Mouse (Mus musculus) cortical plate, adult 2 months (tissue): Measurements from ENCODE around the gene Apoc3. TPM values are rescaled to one million over a fixed set of nuclear protein-coding genes. Genes with fewer than 3 reads are reported as not detected.
A peak's percentile ranks its signal among the peaks of the same experiment; 100 is the strongest.

Experiments
- H3K27ac ChIP-seq: fragments of 200-500 bp; 2 replicates; pipeline ENCODE4 v1.5.1; 2012; ENCODE audit warnings: low read length, control low read depth, inconsistent platforms; ENCODE audit not compliant: insufficient read depth
- H3K4me1 ChIP-seq: fragments of 200-500 bp; 2 replicates; pipeline ENCODE4 v1.6.1; 2011; ENCODE audit warnings: low read length; ENCODE audit not compliant: control insufficient read depth, insufficient read depth
- H3K4me3 ChIP-seq: fragments of 200-500 bp; 2 replicates; pipeline ENCODE4 v1.5.1; 2011; ENCODE audit warnings: mild to moderate bottlenecking, low read length, control low read depth; ENCODE audit not compliant: insufficient read depth
- CTCF ChIP-seq: fragments of 200-500 bp; IDR thresholded peaks from 2 replicates; pipeline ENCODE4 v1.5.1; 2011; ENCODE audit warnings: mild to moderate bottlenecking, control low read depth, low read length; ENCODE audit not compliant: insufficient read depth; ENCODE audit errors: extremely low read depth
- POLR2A ChIP-seq: fragments of 200-500 bp; IDR thresholded peaks from 2 replicates; pipeline ENCODE4 v1.6.1; 2011; ENCODE audit warnings: mild to moderate bottlenecking, low read length, control low read depth; ENCODE audit not compliant: insufficient read depth; ENCODE audit errors: extremely low read depth
- polyA plus RNA-seq: library from polyadenylated mRNA; depleted of rRNA; stranded (reverse); fragments of >200 nt; gene quantifications from 2 replicates; pipeline ENCODE4 v1.2.3, GENCODE M21; 2012

The Apoc3 gene
- polyA plus RNA-seq, 1 experiment: 1.1 TPM

GRCm38 (mm10) chr9:46198936-46199335 lies 36.5 kb downstream of the Apoc3 start:
- no peak overlapping the region for H3K27ac ChIP-seq
- H3K4me3 ChIP-seq: no peak overlapping the region
- no peak for TF ChIP-seq CTCF
- TF ChIP-seq POLR2A: no peak
- peaks cover 2% of the 10 kb centered on the region for H3K4me1 ChIP-seq

DNA sequence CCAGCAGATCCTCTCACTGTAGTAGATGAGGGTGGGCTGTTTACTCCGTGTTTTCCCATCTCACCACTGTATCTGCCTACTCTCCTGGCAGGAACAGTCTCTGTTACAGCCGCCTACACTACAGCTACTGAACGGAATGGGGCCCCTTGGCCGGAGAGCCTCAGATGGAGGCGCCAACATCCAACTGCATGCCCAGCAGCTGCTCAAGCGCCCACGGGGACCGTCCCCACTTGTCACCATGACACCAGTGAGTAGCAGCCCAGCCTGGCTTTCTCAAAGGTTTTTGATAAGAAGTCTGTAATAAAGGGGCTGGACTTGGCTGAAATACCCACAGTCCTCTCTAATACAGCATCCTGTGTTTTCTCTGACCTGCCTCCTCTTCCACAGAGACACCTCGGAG lies 37.0 kb downstream of the Apoc3 start:
- Histone ChIP-seq H3K4me1 (peaks cover 2% of the 10 kb centered on the region), H3K27ac (no peak overlapping the region), H3K4me3 (no peak overlapping the region)
- TF ChIP-seq CTCF (no peak), POLR2A (no peak)

GRCm38 (mm10) chr9:46196699-46197169 lies 38.7 kb downstream of the Apoc3 start:
- TF ChIP-seq POLR2A: no peak
- no peak for TF ChIP-seq CTCF
- Histone ChIP-seq H3K4me1 (peaks cover 2% of the 10 kb centered on the region), H3K4me3 (no peak overlapping the region), H3K27ac (no peak overlapping the region)

DNA sequence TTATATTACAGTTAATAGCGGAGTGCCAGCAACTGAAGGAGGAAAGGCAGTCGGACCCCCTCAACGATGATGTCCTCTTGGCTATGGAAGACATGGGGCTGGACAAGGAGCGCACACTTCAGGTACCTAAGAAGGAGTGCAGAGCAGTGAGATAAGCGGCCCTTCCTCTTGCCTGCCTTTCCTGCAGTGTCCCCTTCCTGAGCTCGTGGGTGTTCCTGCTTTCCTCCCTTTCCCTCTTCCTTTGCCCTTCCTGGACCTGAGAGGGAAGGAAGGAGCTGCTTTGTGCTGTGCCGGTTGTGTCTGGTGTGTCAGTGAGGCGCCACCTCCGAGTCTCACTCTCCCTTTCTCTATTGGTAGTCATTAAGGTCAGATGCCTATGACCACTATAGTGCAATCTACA lies 40.6 kb downstream of the Apoc3 start:
- Histone ChIP-seq H3K4me3 (no peak overlapping the region), H3K27ac (no peak overlapping the region), H3K4me1 (peaks cover 2% of the 10 kb centered on the region)
- TF ChIP-seq POLR2A: no peak
- TF ChIP-seq CTCF: no peak

GRCm38 (mm10) chr9:46192642-46193041 lies 42.8 kb downstream of the Apoc3 start:
- Histone ChIP-seq H3K4me1 (no peaks in the 10 kb centered on the region), H3K4me3 (no peak overlapping the region), H3K27ac (no peak overlapping the region)
- TF ChIP-seq CTCF: no peak
- no peak for TF ChIP-seq POLR2A

GRCm38 (mm10) chr9:46191644-46192043 lies 43.8 kb downstream of the Apoc3 start:
- TF ChIP-seq CTCF (peak; percentile 31; the same call in 1 of the 2 replicates), POLR2A (no peak)
- H3K27ac ChIP-seq: no peak overlapping the region
- H3K4me1 ChIP-seq: no peaks in the 10 kb centered on the region

GRCm38 (mm10) chr9:46191234-46191633 lies 44.2 kb downstream of the Apoc3 start:
- Histone ChIP-seq H3K4me1 (no peaks in the 10 kb centered on the region), H3K4me3 (no peak overlapping the region), H3K27ac (no peak overlapping the region)
- TF ChIP-seq CTCF (no peak), POLR2A (no peak)

More at GRCm38 (mm10) chr9:46191644-46192043, 43.8 kb downstream of the Apoc3 start:
- no peak overlapping the region for H3K4me3 ChIP-seq

- TF ChIP-seq CTCF (0 out of 2 replicates have a peak, but pooled peaks have one; percentile 7), POLR2A (no peak)
- 0 out of 2 replicates have a peak, but pooled peaks cover 2% of the 10 kb centered on the region for H3K4me1 ChIP-seq
- no peak overlapping the region for H3K4me3 ChIP-seq
- H3K27ac ChIP-seq: no peak overlapping the region
Measured at GRCm38 (mm10) chr9:46189381-46189780, 46.1 kb downstream of the Apoc3 start.

DNA sequence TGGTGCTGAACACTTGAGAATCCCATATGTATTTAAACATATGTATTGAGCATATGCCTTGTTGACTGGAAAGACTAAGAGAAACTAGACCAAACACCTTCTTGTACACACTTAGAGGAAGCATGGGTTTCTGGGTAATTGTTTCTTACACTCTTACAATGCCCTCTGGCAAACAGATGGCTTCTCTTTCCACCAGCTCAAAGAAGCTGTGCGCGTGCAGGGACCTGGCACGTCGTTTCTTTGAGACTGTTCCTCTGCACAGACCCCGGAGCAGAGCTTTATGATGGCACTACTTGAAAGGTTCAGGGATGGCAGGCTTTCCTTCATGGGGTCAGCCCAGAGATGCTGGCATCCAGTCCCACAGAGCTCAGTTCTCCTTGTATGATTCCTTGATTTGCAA lies 46.5 kb downstream of the Apoc3 start:
- no peak overlapping the region for H3K27ac ChIP-seq
- no peak overlapping the region for H3K4me3 ChIP-seq
- H3K4me1 ChIP-seq: 0 out of 2 replicates have a peak, but pooled peaks cover 2% of the 10 kb centered on the region
- TF ChIP-seq POLR2A: no peak
- no peak for TF ChIP-seq CTCF

GRCm38 (mm10) chr9:46188370-46188769 lies 47.1 kb downstream of the Apoc3 start:
- Histone ChIP-seq H3K27ac (no peak overlapping the region), H3K4me1 (0 out of 2 replicates have a peak, but pooled peaks cover 2% of the 10 kb centered on the region), H3K4me3 (no peak overlapping the region)
- no peak for TF ChIP-seq CTCF
- TF ChIP-seq POLR2A: no peak

DNA sequence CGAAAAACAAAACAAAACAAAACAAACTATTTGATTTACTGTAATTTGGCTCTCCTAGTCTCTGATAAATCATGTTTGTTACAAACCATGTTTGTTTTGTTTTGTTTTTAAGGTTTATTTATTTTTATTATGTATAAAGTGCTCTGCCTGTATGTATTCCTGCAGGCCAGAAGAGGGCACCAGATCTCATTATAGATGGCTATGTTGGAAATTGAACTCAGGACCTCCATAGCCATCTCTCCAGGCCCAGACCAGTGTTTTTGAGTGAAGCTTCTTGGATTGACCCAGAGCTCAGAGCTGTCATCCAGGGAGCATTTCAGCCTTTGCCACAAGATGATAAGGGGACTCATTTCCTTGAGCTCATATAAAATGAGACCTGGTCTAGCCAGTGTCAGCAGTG lies 49.0 kb downstream of the Apoc3 start:
- H3K4me1 ChIP-seq: 0 out of 2 replicates have a peak, but pooled peaks cover 2% of the 10 kb centered on the region
- H3K4me3 ChIP-seq: no peak overlapping the region
- no peak for TF ChIP-seq CTCF
- no peak for TF ChIP-seq POLR2A
- H3K27ac ChIP-seq: no peak overlapping the region
